Mouse (Mus musculus) MEL (cell line): ENCODE results near the gene Frmd4b. TPM values are rescaled to one million over a fixed set of nuclear protein-coding genes. Genes with fewer than 3 reads are reported as not detected.

Experiments
- DNase-seq: peaks from one replicate; pipeline ENCODE4 v3.0.0; 2011; ENCODE audit warnings: low read depth, low spot score
- H3K27ac ChIP-seq: 2 replicates; pipeline ENCODE4 v1.5.1; 2012; ENCODE audit warnings: low read depth, mild to moderate bottlenecking, control low read depth, low read length, moderate library complexity; ENCODE audit not compliant: control insufficient read depth
- H3K27me3 ChIP-seq, 2 experiments: fragments of 150-350 bp in 1 of 2; sonication (generic) in 1 of 2; 2 replicates each; pipeline ENCODE4 v1.6.1; 2012; ENCODE audit warnings: low read length in 2 of 2, mild to moderate bottlenecking in 2 of 2, improper control_type of control experiment in 1 of 2, moderate library complexity in 1 of 2; ENCODE audit not compliant: insufficient read depth in 2 of 2, control insufficient read depth in 1 of 2
- H3K36me3 ChIP-seq, 2 experiments: 2 replicates each; pipeline ENCODE4 v1.6.1; 2012 to 2014; ENCODE audit warnings: low read length in 2 of 2, improper control_type of control experiment in 1 of 2, inconsistent platforms in 1 of 2, mild to moderate bottlenecking in 1 of 2; ENCODE audit not compliant: insufficient read depth in 2 of 2, control insufficient read depth in 1 of 2
- H3K4me1 ChIP-seq, 2 experiments: fragments of 150-350 bp in 1 of 2; sonication (generic) in 1 of 2; 2 replicates each; pipeline ENCODE4 v1.6.1; 2012; ENCODE audit warnings: low read length in 2 of 2, improper control_type of control experiment in 1 of 2, mild to moderate bottlenecking in 1 of 2; ENCODE audit not compliant: insufficient read depth in 2 of 2, control insufficient read depth in 1 of 2
- H3K4me3 ChIP-seq, 2 experiments: fragments of 150-350 bp in 1 of 2; sonication (generic) in 1 of 2; 2 replicates each; pipeline ENCODE4 v1.5.1; 2012; ENCODE audit warnings: low read depth in 2 of 2, low read length in 2 of 2, mild to moderate bottlenecking in 2 of 2, moderate library complexity in 2 of 2, control low read depth in 1 of 2, improper control_type of control experiment in 1 of 2; ENCODE audit not compliant: control insufficient read depth in 1 of 2, insufficient read depth in 1 of 2
- H3K79me2 ChIP-seq: 2 replicates; pipeline ENCODE4 v1.6.1; 2012; ENCODE audit warnings: mild to moderate bottlenecking, low read length, moderate library complexity; ENCODE audit not compliant: control insufficient read depth, poor library complexity, insufficient read depth
- H3K9ac ChIP-seq: 2 replicates; pipeline ENCODE4 v1.6.1; 2012; ENCODE audit warnings: low read depth, mild to moderate bottlenecking, control low read depth, low read length, moderate library complexity; ENCODE audit not compliant: control insufficient read depth, poor library complexity, severe bottlenecking
- H3K9me3 ChIP-seq: fragments of 150-350 bp; sonication (generic); replicated peaks from 2 replicates; pipeline ENCODE4 v1.6.1; 2012; ENCODE audit warnings: mild to moderate bottlenecking, low read length, improper control_type of control experiment, moderate library complexity; ENCODE audit not compliant: insufficient read depth
- BHLHE40 ChIP-seq: IDR thresholded peaks from 2 replicates; pipeline ENCODE4 v1.6.1; 2012; ENCODE audit warnings: low read depth, mild to moderate bottlenecking, inconsistent platforms, low read length, improper control_type of control experiment, borderline replicate concordance
- CHD1 ChIP-seq: IDR thresholded peaks from 2 replicates; pipeline ENCODE4 v1.6.1; 2012; ENCODE audit warnings: low read depth, mild to moderate bottlenecking, inconsistent platforms, low read length, improper control_type of control experiment
- CHD2 ChIP-seq: IDR thresholded peaks from 2 replicates; pipeline ENCODE4 v1.6.1; 2011; ENCODE audit warnings: low read length, improper control_type of control experiment
- CTCF ChIP-seq, 3 experiments: IDR thresholded peaks in 2 of 3; conservative IDR thresholded peaks in 1 of 3; 2 replicates each; pipeline ENCODE4 v1.5.1; 2011 to 2012; ENCODE audit warnings: low read length in 3 of 3, low read depth in 2 of 3, mild to moderate bottlenecking in 2 of 3, improper control_type of control experiment in 1 of 3, inconsistent platforms in 1 of 3, mixed read lengths in 1 of 3, moderate library complexity in 1 of 3; ENCODE audit not compliant: control insufficient read depth in 1 of 3, insufficient read depth in 1 of 3, poor library complexity in 1 of 3, severe bottlenecking in 1 of 3
- E2F4 ChIP-seq: IDR thresholded peaks from 2 replicates; pipeline ENCODE4 v1.6.1; 2011; ENCODE audit warnings: low read depth, low read length, improper control_type of control experiment, borderline replicate concordance
- ELF1 ChIP-seq: IDR thresholded peaks from 2 replicates; pipeline ENCODE4 v1.6.1; 2014; ENCODE audit warnings: low read depth, mild to moderate bottlenecking, inconsistent platforms, low read length, improper control_type of control experiment, moderate library complexity
- ETS1 ChIP-seq: IDR thresholded peaks from 2 replicates; pipeline ENCODE4 v1.6.1; 2012; ENCODE audit warnings: low read depth, mild to moderate bottlenecking, inconsistent platforms, low read length, improper control_type of control experiment, moderate library complexity
- GABPA ChIP-seq: IDR thresholded peaks from 2 replicates; pipeline ENCODE4 v1.6.1; 2012; ENCODE audit warnings: low read depth, mild to moderate bottlenecking, inconsistent platforms, low read length, improper control_type of control experiment, moderate library complexity
- GATA1 ChIP-seq: IDR thresholded peaks from 2 replicates; pipeline ENCODE4 v1.6.1; 2011; ENCODE audit warnings: low read depth, low read length, improper control_type of control experiment
- HCFC1 ChIP-seq: IDR thresholded peaks from 2 replicates; pipeline ENCODE4 v1.6.1; 2012; ENCODE audit warnings: low read depth, mild to moderate bottlenecking, inconsistent platforms, low read length, improper control_type of control experiment, moderate library complexity
- JUND ChIP-seq: IDR thresholded peaks from 2 replicates; pipeline ENCODE4 v1.6.1; 2011; ENCODE audit warnings: low read depth, mild to moderate bottlenecking, improper control_type of control experiment, low read length
- KAT2A ChIP-seq: conservative IDR thresholded peaks from 2 replicates; pipeline ENCODE4 v1.6.1; 2012; ENCODE audit warnings: low read depth, low read length, improper control_type of control experiment, inconsistent platforms
- MAX ChIP-seq: IDR thresholded peaks from 2 replicates; pipeline ENCODE4 v1.6.1; 2011; ENCODE audit warnings: low read length, improper control_type of control experiment
- MAZ ChIP-seq: IDR thresholded peaks from 2 replicates; pipeline ENCODE4 v1.6.1; 2012; ENCODE audit warnings: low read depth, mild to moderate bottlenecking, inconsistent platforms, low read length, improper control_type of control experiment
- MEF2A ChIP-seq: IDR thresholded peaks from 2 replicates; pipeline ENCODE4 v1.6.1; 2014; ENCODE audit warnings: low read depth, mild to moderate bottlenecking, inconsistent platforms, low read length, improper control_type of control experiment; ENCODE audit not compliant: poor library complexity, insufficient replicate concordance, severe bottlenecking; ENCODE audit errors: extremely low read depth
- MXI1 ChIP-seq: IDR thresholded peaks from 2 replicates; pipeline ENCODE4 v1.6.1; 2011; ENCODE audit warnings: mild to moderate bottlenecking, low read depth, low read length, improper control_type of control experiment
- MYC ChIP-seq: IDR thresholded peaks from 2 replicates; pipeline ENCODE4 v1.6.1; 2011; ENCODE audit warnings: low read depth, mild to moderate bottlenecking, low read length, improper control_type of control experiment, moderate library complexity
- NELFE ChIP-seq: IDR thresholded peaks from 2 replicates; pipeline ENCODE4 v1.6.1; 2011; ENCODE audit warnings: low read depth, low read length, improper control_type of control experiment
- NRF1 ChIP-seq: IDR thresholded peaks from 2 replicates; pipeline ENCODE4 v1.6.1; 2014; ENCODE audit warnings: low read depth, mild to moderate bottlenecking, inconsistent platforms, low read length, improper control_type of control experiment, moderate library complexity; ENCODE audit not compliant: poor library complexity, insufficient read depth, severe bottlenecking
- POLR2A ChIP-seq, 2 experiments: IDR thresholded peaks; 2 replicates each; pipeline ENCODE4 v1.6.1; 2011 to 2012; ENCODE audit warnings: low read length in 2 of 2, mild to moderate bottlenecking in 2 of 2, control low read depth in 1 of 2, improper control_type of control experiment in 1 of 2, low read depth in 1 of 2, moderate library complexity in 1 of 2; ENCODE audit not compliant: control insufficient read depth in 1 of 2, insufficient read depth in 1 of 2, poor library complexity in 1 of 2
- POLR2AphosphoS2 ChIP-seq: IDR thresholded peaks from 2 replicates; pipeline ENCODE4 v1.6.1; 2011; ENCODE audit warnings: low read length, improper control_type of control experiment
- POLR2AphosphoS5 ChIP-seq: IDR thresholded peaks from 2 replicates; pipeline ENCODE4 v1.6.1; 2012; ENCODE audit warnings: low read depth, borderline replicate concordance, mild to moderate bottlenecking, inconsistent platforms, low read length, moderate library complexity, mixed read lengths
- RAD21 ChIP-seq: IDR thresholded peaks from 2 replicates; pipeline ENCODE4 v1.6.1; 2011; ENCODE audit warnings: mild to moderate bottlenecking, low read depth, low read length, improper control_type of control experiment
- RCOR1 ChIP-seq: IDR thresholded peaks from 2 replicates; pipeline ENCODE4 v1.6.1; 2012; ENCODE audit warnings: low read depth, mild to moderate bottlenecking, inconsistent platforms, low read length, improper control_type of control experiment
- SIN3A ChIP-seq: IDR thresholded peaks from 2 replicates; pipeline ENCODE4 v1.6.1; 2012; ENCODE audit warnings: low read length, improper control_type of control experiment, inconsistent platforms
- SMC3 ChIP-seq: IDR thresholded peaks from 2 replicates; pipeline ENCODE4 v1.6.1; 2011; ENCODE audit warnings: low read depth, low read length, improper control_type of control experiment
- TAL1 ChIP-seq: IDR thresholded peaks from 2 replicates; pipeline ENCODE4 v1.6.1; 2012; ENCODE audit warnings: mild to moderate bottlenecking, inconsistent platforms, low read length, moderate library complexity, mixed read lengths
- TBP ChIP-seq: IDR thresholded peaks from 2 replicates; pipeline ENCODE4 v1.8.0; 2011; ENCODE audit warnings: low read depth, low read length, improper control_type of control experiment
- USF1 ChIP-seq: IDR thresholded peaks from 2 replicates; pipeline ENCODE4 v1.6.1; 2014; ENCODE audit warnings: low read depth, mild to moderate bottlenecking, inconsistent platforms, low read length, improper control_type of control experiment, moderate library complexity
- USF2 ChIP-seq, 2 experiments: IDR thresholded peaks; 2 replicates each; pipeline ENCODE4 v1.6.1; 2011 to 2012; ENCODE audit warnings: improper control_type of control experiment in 2 of 2, low read length in 2 of 2, borderline replicate concordance in 1 of 2, inconsistent platforms in 1 of 2, low read depth in 1 of 2, mild to moderate bottlenecking in 1 of 2; ENCODE audit not compliant: insufficient read depth in 1 of 2
- ZKSCAN1 ChIP-seq: IDR thresholded peaks from 2 replicates; pipeline ENCODE4 v1.6.1; 2012; ENCODE audit warnings: low read depth, mild to moderate bottlenecking, inconsistent platforms, low read length, improper control_type of control experiment, moderate library complexity
- polyA plus RNA-seq, 2 experiments: library from polyadenylated mRNA; stranded (reverse) in 1 of 2; unstranded in 1 of 2; fragments of >175 nt in 1 of 2; fragments of >200 nt in 1 of 2; gene quantifications; 2 replicates each; pipeline versions ENCODE4 v1.2.1 to v1.2.4; 2012; ENCODE audit warnings: low replicate concordance in 2 of 2, low read depth in 1 of 2; ENCODE audit not compliant: insufficient read length in 2 of 2, insufficient read depth in 1 of 2, missing spikeins in 1 of 2
- total RNA-seq: library from RNA; depleted of rRNA; stranded (reverse); fragments of 300-350 nt; gene quantifications from 2 replicates; pipeline ENCODE4 v1.2.3, GENCODE M21; 2012

The Frmd4b gene
- total and polyA plus RNA-seq, 3 experiments, result 0.18 TPM; not detected in 2

DNA sequence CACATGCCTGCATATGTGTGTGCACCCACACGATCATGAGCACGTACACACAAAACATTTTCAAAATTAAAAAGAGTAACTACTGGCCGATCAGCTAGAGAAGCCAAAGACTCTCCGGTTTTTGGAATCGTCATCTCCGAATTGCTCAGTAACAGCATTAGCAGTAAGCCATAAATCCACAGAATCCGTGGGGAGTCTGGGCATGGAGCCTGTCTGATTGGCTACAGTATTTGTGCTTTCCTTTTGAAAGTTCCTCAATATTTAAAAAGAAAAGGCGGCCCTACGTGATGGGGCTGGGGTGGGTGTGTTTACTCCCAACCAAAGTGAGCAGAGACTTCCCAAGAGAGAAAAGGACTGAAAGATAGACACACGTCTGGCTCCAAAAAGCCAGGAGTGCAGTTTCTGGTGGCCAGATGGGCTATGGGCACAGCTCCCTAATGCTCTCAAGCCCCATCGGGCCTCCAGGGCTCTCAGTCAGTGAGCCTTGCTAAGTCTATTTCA lies 131.4 kb downstream of the Frmd4b start:
- Histone ChIP-seq H3K27me3 (no peaks in the 10 kb centered on the region), H3K79me2 (no peaks in the 10 kb centered on the region), H3K36me3 (no peaks in the 10 kb centered on the region), H3K27ac (no peak overlapping the region), H3K9ac (no peak overlapping the region), H3K4me3 (no peak overlapping the region), H3K4me1 (no peaks in the 10 kb centered on the region), H3K9me3 (no peaks in the 10 kb centered on the region)
- no peak for TF ChIP-seq SIN3A
- TF ChIP-seq MEF2A, result no peak
- TF ChIP-seq POLR2AphosphoS2, result no peak
- TF ChIP-seq GABPA, result no peak
- no peak for TF ChIP-seq GATA1
- no peak for TF ChIP-seq JUND
- no peak for TF ChIP-seq USF2 (IDR thresholded peaks at IDR 0.05; ENCODE audit: borderline replicate concordance in 1 of 2, insufficient read depth in 1 of 2, low read depth in 1 of 2, low read length in 2 of 2)
- no peak for TF ChIP-seq POLR2AphosphoS5
- TF ChIP-seq SMC3, result no peak
- TF ChIP-seq ETS1, result no peak
- no peak for TF ChIP-seq MYC
- TF ChIP-seq KAT2A, result no peak
- no peak for TF ChIP-seq POLR2A (IDR thresholded peaks at IDR 0.05; ENCODE audit: control insufficient read depth in 1 of 2, insufficient read depth in 1 of 2, low read depth in 1 of 2, low read length in 2 of 2, poor library complexity in 1 of 2)
- TF ChIP-seq USF1, result no peak
- no peak for TF ChIP-seq CTCF (IDR thresholded peaks at IDR 0.05 in 2 of 3, conservative IDR thresholded peaks at IDR 0.05 in 1 of 3; ENCODE audit: control insufficient read depth in 1 of 3, insufficient read depth in 1 of 3, low read depth in 2 of 3, low read length in 3 of 3, poor library complexity in 1 of 3, severe bottlenecking in 1 of 3)
- no peak for TF ChIP-seq ZKSCAN1
- no peak for TF ChIP-seq NRF1
- TF ChIP-seq HCFC1, result no peak
- no peak for DNase-seq

DNA sequence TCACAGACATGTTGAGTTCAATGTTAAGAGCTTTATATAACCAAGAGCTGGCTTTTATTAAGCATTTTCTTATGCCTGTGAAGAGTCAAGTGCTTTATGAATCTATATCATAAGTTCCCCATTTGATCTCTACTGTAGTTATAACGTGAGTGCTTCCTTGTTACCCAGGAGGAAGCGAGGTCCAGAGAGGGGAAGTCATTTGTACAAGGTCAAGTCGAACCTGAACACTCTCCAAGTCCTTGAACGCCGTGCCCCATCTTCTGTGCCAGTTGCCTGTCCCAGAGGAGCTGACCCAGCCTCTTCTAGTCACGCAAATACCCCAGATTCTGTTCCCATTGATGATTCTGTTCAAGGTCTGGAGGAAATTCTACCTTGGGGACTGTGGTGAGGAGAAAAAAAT lies 135.4 kb downstream of the Frmd4b start:
- Histone ChIP-seq H3K9ac (no peak overlapping the region), H3K27ac (no peak overlapping the region), H3K9me3 (no peaks in the 10 kb centered on the region), H3K4me1 (no peaks in the 10 kb centered on the region), H3K79me2 (no peaks in the 10 kb centered on the region), H3K27me3 (no peaks in the 10 kb centered on the region), H3K36me3 (no peaks in the 10 kb centered on the region), H3K4me3 (no peak overlapping the region)
- no peak for DNase-seq
- TF ChIP-seq SMC3, result no peak
- no peak for TF ChIP-seq CHD1
- no peak for TF ChIP-seq E2F4
- TF ChIP-seq CHD2, result no peak
- no peak for TF ChIP-seq BHLHE40
- TF ChIP-seq RCOR1, result no peak
- TF ChIP-seq NELFE, result no peak
- no peak for TF ChIP-seq NRF1
- no peak for TF ChIP-seq USF1
- TF ChIP-seq TBP, result no peak
- no peak for TF ChIP-seq RAD21
- no peak for TF ChIP-seq ELF1
- no peak for TF ChIP-seq CTCF (IDR thresholded peaks at IDR 0.05 in 2 of 3, conservative IDR thresholded peaks at IDR 0.05 in 1 of 3; ENCODE audit: control insufficient read depth in 1 of 3, insufficient read depth in 1 of 3, low read depth in 2 of 3, low read length in 3 of 3, poor library complexity in 1 of 3, severe bottlenecking in 1 of 3)
- no peak for TF ChIP-seq MAX
- no peak for TF ChIP-seq POLR2AphosphoS2
- no peak for TF ChIP-seq MXI1
- no peak for TF ChIP-seq MAZ
- no peak for TF ChIP-seq SIN3A
- no peak for TF ChIP-seq POLR2AphosphoS5
- no peak for TF ChIP-seq TAL1
